Mouse (Mus musculus) Muller cell, postnatal 12 days (primary cell): ENCODE results near the gene Tfdp1.

ENCODE experiments used
- DNase-seq: peaks from one replicate; pipeline ENCODE4 v3.0.0-alpha.2; 2015; ENCODE audit errors: inconsistent ontology term

Gene Tfdp1

GRCm38 (mm10) chr8:13419111-13419639 lies 80.6 kb downstream of the Tfdp1 start:
- DNase-seq, result no peak

- no peak for DNase-seq
These were observed 82.4 kb downstream of the Tfdp1 start for GRCm38 (mm10) chr8:13420970-13421369.

- DNase-seq, result no peak
These were observed 88.8 kb downstream of the Tfdp1 start for GRCm38 (mm10) chr8:13427351-13427750.
